Mouse (Mus musculus) limb, embryonic 13.5 days (tissue): ENCODE measurements around the gene Htt. TPM values are rescaled to one million over a fixed set of nuclear protein-coding genes. Genes with fewer than 3 reads are reported as not detected.
"Not testable (repeated sequence)": the region's sequence is repeated elsewhere in the genome, so short reads cannot be mapped to it uniquely, and the experiment has no call there.

Experiments used
- ATAC-seq: fragments of 200-750 bp; cut with Nextera tagmentation; 2 replicates; pipeline ENCODE4 v1.8.0; 2017; ENCODE audit warnings: low read depth, moderate number of reproducible peaks, moderate TSS enrichment; ENCODE audit not compliant: low FRiP score
- H3K27ac ChIP-seq: fragments of 300-500 bp; sonication (generic); 2 replicates; pipeline ENCODE4 v1.5.1; 2015; ENCODE audit warnings: inconsistent platforms, mild to moderate bottlenecking, moderate library complexity
- H3K27me3 ChIP-seq: fragments of 300-500 bp; sonication (generic); 2 replicates; pipeline ENCODE4 v1.6.1; 2015; ENCODE audit warnings: mild to moderate bottlenecking, inconsistent platforms
- H3K36me3 ChIP-seq: fragments of 300-500 bp; sonication (generic); 2 replicates; pipeline ENCODE4 v1.6.1; 2015; ENCODE audit warnings: inconsistent platforms, mild to moderate bottlenecking, moderate library complexity
- H3K4me1 ChIP-seq: fragments of 300-500 bp; sonication (generic); 2 replicates; pipeline ENCODE4 v1.6.1; 2015; ENCODE audit warnings: inconsistent platforms
- H3K4me2 ChIP-seq: fragments of 300-500 bp; sonication (generic); replicated peaks from 2 replicates; pipeline ENCODE4 v1.6.1; 2015; ENCODE audit warnings: inconsistent platforms, mild to moderate bottlenecking, moderate library complexity
- H3K4me3 ChIP-seq: fragments of 300-500 bp; sonication (generic); 2 replicates; pipeline ENCODE4 v1.5.1; 2015; ENCODE audit warnings: moderate library complexity, mild to moderate bottlenecking, inconsistent platforms
- H3K9ac ChIP-seq: fragments of 300-500 bp; sonication (generic); 2 replicates; pipeline ENCODE4 v1.6.1; 2015; ENCODE audit warnings: mild to moderate bottlenecking, inconsistent platforms
- H3K9me3 ChIP-seq: fragments of 300-500 bp; sonication (generic); 2 replicates; pipeline ENCODE4 v1.6.1; 2016; ENCODE audit warnings: inconsistent platforms
- WGBS: fragments of 180-500 bp; shearing (Covaris S2); methylation state at CpG from one replicate; pipeline ENCODE4 v1.1.7; 2015; 5-methylcytosine and 5-hydroxymethylcytosine counted together
- polyA plus RNA-seq: library from polyadenylated mRNA; unstranded; fragments of >200 nt; fragmentation: Nextera tagmentation; extraction: Ambion mirVana; gene quantifications from 2 replicates; pipeline ENCODE4 v1.2.1, GENCODE M21; 2015

The Htt gene
- 14.2 and 15.2 TPM in 2 replicates for polyA plus RNA-seq

DNA sequence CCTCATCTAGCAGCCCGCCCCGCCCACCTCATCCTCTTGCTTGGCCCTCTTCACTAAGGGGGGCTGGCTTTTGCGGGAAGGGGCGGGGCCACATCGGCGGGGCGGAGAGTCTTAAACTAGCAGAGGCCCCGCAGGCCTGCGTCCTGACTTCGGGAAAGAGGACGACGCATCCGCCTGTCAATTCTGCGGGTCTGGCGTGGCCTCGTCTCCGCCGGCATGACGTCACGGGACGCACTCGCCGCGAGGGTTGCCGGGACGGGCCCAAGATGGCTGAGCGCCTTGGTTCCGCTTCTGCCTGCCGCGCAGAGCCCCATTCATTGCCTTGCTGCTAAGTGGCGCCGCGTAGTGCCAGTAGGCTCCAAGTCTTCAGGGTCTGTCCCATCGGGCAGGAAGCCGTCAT lies at the start of gene Htt:
TSS of gene Htt (plus strand) at position 232 of the 400 bp plus-strand sequence.
- Histone ChIP-seq H3K27ac (peak within 1 kb of the TSS; percentile 90), H3K27me3 (no peaks in the 10 kb centered on the region), H3K4me3 (peak within 1 kb of the TSS; percentile 99), H3K36me3 (no peaks in the 10 kb centered on the region), H3K4me2 (peak within 1 kb of the TSS; percentile 90), H3K9me3 (no peaks in the 10 kb centered on the region), H3K9ac (peak within 1 kb of the TSS; percentile 95), H3K4me1 (peaks cover 14% of the 10 kb centered on the region)
- under 1% methylated on average over 35 of the region's 35 CpGs for WGBS
- peak; percentile 98 for ATAC-seq

DNA sequence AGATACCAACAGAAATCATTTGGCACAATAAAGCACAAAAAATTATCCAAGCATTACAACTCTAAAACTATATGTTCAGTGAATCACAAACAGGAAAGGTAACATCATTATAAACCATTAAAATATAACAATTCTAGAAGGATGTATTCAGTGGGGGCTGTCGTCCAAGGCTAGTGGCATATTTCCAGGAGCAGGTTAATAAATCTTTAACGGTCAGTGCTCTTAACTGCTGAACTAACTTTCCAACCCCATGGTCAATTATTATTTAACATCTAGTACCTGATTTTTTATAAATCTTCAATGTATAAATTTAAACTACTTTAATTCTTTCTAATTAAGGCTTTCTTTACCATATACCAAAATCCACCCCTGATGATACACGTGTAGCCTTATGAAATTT lies 47.2 kb upstream of the Htt start:
- H3K4me1 ChIP-seq, H3K4me2 ChIP-seq, H3K9ac ChIP-seq, H3K27me3 ChIP-seq, H3K4me3 ChIP-seq, H3K27ac ChIP-seq, H3K36me3 ChIP-seq, ATAC-seq, H3K9me3 ChIP-seq: not testable (repeated sequence)
- 61% methylated on average over 3 of the region's 3 CpGs for WGBS

- Histone ChIP-seq H3K9ac (no peak overlapping the region), H3K36me3 (no peaks in the 10 kb centered on the region), H3K27ac (no peak overlapping the region), H3K4me1 (no peaks in the 10 kb centered on the region), H3K27me3 (no peaks in the 10 kb centered on the region), H3K4me3 (no peak overlapping the region), H3K9me3 (no peaks in the 10 kb centered on the region), H3K4me2 (no peak overlapping the region)
- ATAC-seq: no peak
- 81% methylated on average over 5 of the region's 5 CpGs for WGBS
Measured at GRCm38 (mm10) chr5:34714816-34715215, 46.7 kb upstream of the Htt start.

- Histone ChIP-seq H3K9me3 (no peaks in the 10 kb centered on the region), H3K4me1 (no peaks in the 10 kb centered on the region), H3K4me3 (no peak overlapping the region), H3K4me2 (no peak overlapping the region), H3K9ac (no peak overlapping the region), H3K27ac (no peak overlapping the region), H3K36me3 (no peaks in the 10 kb centered on the region), H3K27me3 (no peaks in the 10 kb centered on the region)
- ATAC-seq: no peak
Measured at GRCm38 (mm10) chr5:34729141-34729540, 32.4 kb upstream of the Htt start.

GRCm38 (mm10) chr5:34730255-34730654 lies 31.3 kb upstream of the Htt start:
- Histone ChIP-seq H3K27ac (no peak overlapping the region), H3K9ac (no peak overlapping the region), H3K4me3 (no peak overlapping the region), H3K36me3 (no peaks in the 10 kb centered on the region), H3K4me1 (no peaks in the 10 kb centered on the region), H3K27me3 (no peaks in the 10 kb centered on the region), H3K9me3 (no peaks in the 10 kb centered on the region), H3K4me2 (no peak overlapping the region)
- WGBS: 62% methylated on average over 1 of the region's 1 CpGs
- ATAC-seq: no peak

DNA sequence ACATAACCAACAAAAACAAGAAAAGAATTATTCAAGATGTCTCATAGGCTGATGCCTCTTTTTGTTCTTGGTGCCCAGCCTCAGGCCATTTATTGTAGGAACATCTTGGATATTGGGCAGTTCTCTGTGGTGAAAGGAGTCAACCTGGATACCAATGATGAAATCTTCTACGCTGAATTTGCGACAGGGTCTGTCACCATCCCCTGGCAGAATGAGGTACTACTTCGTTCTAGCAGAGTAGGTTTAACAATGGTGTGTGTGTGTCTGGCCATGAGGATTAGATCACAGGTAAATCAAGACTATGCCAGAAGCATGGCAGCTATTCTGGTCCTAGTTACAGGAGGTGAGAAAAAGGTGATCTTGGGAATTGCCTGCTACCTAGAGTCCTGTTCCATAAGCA lies 10.1 kb upstream of the Htt start:
- Histone ChIP-seq H3K4me3 (no peak overlapping the region), H3K4me2 (no peak overlapping the region), H3K4me1 (no peaks in the 10 kb centered on the region), H3K27me3 (no peaks in the 10 kb centered on the region), H3K9ac (no peak overlapping the region), H3K36me3 (no peaks in the 10 kb centered on the region), H3K27ac (no peak overlapping the region), H3K9me3 (no peaks in the 10 kb centered on the region)
- ATAC-seq: no peak
- 61% methylated on average over 3 of the region's 3 CpGs for WGBS

GRCm38 (mm10) chr5:34758762-34759161 lies 2.8 kb upstream of the Htt start:
- H3K9me3 ChIP-seq: no peaks in the 10 kb centered on the region
- H3K27me3 ChIP-seq: no peaks in the 10 kb centered on the region
- H3K9ac ChIP-seq: no peak overlapping the region
- WGBS: 62% methylated on average over 1 of the region's 1 CpGs
- no peak overlapping the region for H3K27ac ChIP-seq
- H3K4me1 ChIP-seq: peaks cover 14% of the 10 kb centered on the region
- no peak for ATAC-seq
- H3K4me2 ChIP-seq: no peak overlapping the region
- H3K36me3 ChIP-seq: no peaks in the 10 kb centered on the region
- H3K4me3 ChIP-seq: no peak overlapping the region

GRCm38 (mm10) chr5:34760850-34761508 lies 561 bp upstream of the Htt start:
- no peaks in the 10 kb centered on the region for H3K27me3 ChIP-seq
- no peaks in the 10 kb centered on the region for H3K36me3 ChIP-seq
- H3K9ac ChIP-seq: peak overlapping the region; percentile 95
- H3K4me2 ChIP-seq: peak overlapping the region; percentile 90
- ATAC-seq: peak; percentile 66
- no peaks in the 10 kb centered on the region for H3K9me3 ChIP-seq
- peaks cover 14% of the 10 kb centered on the region for H3K4me1 ChIP-seq
- 1% methylated on average over 19 of the region's 19 CpGs for WGBS
- H3K27ac ChIP-seq: peak overlapping the region; percentile 64
- peak overlapping the region; percentile 99 for H3K4me3 ChIP-seq

DNA sequence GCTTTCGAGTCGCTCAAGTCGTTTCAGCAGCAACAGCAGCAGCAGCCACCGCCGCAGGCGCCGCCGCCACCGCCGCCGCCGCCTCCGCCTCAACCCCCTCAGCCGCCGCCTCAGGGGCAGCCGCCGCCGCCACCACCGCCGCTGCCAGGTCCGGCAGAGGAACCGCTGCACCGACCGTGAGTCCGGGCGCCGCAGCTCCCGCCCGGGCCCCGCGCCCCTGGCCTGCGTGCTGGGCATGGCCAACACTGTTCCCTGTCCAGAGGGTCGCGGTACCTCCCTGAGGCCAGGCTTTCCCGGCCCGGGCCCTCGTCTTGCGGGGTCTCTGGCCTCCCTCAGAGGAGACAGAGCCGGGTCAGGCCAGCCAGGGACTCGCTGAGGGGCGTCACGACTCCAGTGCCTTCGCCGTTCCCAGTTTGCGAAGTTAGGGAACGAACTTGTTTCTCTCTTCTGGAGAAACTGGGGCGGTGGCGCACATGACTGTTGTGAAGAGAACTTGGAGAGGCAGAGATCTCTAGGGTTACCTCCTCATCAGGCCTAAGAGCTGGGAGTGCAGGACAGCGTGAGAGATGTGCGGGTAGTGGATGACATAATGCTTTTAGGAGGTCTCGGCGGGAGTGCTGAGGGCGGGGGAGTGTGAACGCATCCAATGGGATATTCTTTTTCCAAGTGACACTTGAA lies 533 bp downstream of the Htt start:
- Histone ChIP-seq H3K4me2 (peak overlapping the region; percentile 90), H3K9ac (peak overlapping the region; percentile 95), H3K9me3 (no peaks in the 10 kb centered on the region), H3K4me1 (peaks cover 14% of the 10 kb centered on the region), H3K27ac (peak overlapping the region; percentile 90), H3K36me3 (no peaks in the 10 kb centered on the region), H3K4me3 (peak overlapping the region; percentile 99), H3K27me3 (no peaks in the 10 kb centered on the region)
- whole genome bisulfite sequencing: under 1% methylated on average over 50 of the region's 54 CpGs
- ATAC-seq: peak; percentile 30; the same call in 1 of the 2 replicates

DNA sequence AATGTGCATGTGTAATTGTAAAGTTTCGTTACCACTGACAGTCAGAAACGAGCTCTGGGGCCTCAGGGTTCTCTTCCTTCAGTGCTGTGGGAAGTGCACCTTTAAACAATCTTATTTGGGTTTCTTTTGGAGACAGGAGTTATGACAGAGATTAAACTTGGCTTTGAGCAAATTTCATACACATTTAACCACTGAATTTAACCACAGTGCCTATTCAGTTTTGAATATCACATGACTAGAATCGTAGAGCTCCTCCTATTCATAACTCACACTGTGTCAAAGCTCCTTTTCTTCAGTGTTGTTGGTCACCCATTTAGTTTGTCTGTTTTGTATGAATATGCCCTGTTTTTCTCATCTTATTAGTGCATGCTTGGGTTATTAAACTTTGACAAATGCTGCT lies 10.3 kb downstream of the Htt start:
- no peak overlapping the region for H3K27ac ChIP-seq
- H3K36me3 ChIP-seq: no peaks in the 10 kb centered on the region
- WGBS: 88% methylated on average over 3 of the region's 3 CpGs
- H3K4me1 ChIP-seq: peaks cover 10% of the 10 kb centered on the region; the same call in 1 of the 2 replicates
- H3K9me3 ChIP-seq: no peaks in the 10 kb centered on the region
- H3K4me3 ChIP-seq: no peak overlapping the region
- no peak overlapping the region for H3K9ac ChIP-seq
- no peak overlapping the region for H3K4me2 ChIP-seq
- H3K27me3 ChIP-seq: no peaks in the 10 kb centered on the region
- no peak for ATAC-seq

DNA sequence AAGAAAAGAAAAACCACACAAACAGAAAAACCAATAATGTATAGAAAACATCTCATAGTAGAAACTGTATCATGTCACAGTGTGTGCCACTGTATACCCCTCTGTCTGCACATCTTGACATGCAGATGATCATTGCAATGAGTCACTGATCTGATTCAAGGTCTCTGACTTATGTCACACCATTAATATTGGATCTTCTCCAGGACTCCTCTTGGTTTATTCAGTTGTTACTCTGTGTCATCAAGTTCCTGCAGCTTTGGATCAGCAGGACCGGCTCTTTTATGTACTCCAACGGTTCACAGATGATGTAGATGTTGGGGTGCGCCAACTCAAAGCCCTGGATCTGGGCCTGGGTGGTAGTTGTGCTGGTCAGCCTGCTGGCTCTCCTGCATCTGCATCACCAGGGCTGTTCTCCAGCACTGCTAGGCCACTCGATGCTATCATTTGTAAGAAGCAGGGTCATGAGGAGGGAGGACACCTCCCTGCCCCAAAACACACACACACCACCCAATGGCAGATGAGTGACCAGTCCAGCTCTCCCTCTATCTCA lies 11.2 kb downstream of the Htt start:
- ATAC-seq: no peak
- no peak overlapping the region for H3K9ac ChIP-seq
- no peak overlapping the region for H3K4me2 ChIP-seq
- no peak overlapping the region for H3K4me3 ChIP-seq
- no peak overlapping the region for H3K27ac ChIP-seq
- 88% methylated on average over 4 of the region's 4 CpGs for whole genome bisulfite sequencing
- H3K4me1 ChIP-seq: peaks cover 8% of the 10 kb centered on the region; the same call in 1 of the 2 replicates
- H3K9me3 ChIP-seq: no peaks in the 10 kb centered on the region
- H3K27me3 ChIP-seq: no peaks in the 10 kb centered on the region
- no peaks in the 10 kb centered on the region for H3K36me3 ChIP-seq

DNA sequence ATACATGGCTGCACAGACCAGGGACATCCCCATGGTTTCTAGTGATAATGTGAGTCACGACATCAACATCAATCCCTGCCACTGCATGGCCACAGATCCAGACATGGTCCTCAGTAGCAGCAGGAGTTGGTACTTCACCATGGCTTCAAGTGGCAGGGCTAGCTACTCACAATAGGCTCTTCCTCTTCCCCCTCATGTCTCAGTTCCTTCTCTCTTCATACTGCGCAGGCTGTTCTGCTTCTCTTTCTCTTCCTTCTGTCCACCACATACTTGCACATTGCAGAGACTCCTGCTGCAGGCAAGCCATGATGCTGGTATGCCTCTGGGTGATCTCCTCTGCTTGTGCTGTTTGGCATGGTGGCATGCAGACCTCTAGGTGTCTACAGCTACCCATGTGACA lies 11.9 kb downstream of the Htt start:
- H3K4me1 ChIP-seq: peaks cover 2% of the 10 kb centered on the region; the same call in 1 of the 2 replicates
- no peak overlapping the region for H3K27ac ChIP-seq
- no peaks in the 10 kb centered on the region for H3K27me3 ChIP-seq
- no peak overlapping the region for H3K4me3 ChIP-seq
- H3K9me3 ChIP-seq: no peaks in the 10 kb centered on the region
- ATAC-seq: no peak
- H3K36me3 ChIP-seq: no peaks in the 10 kb centered on the region
- H3K4me2 ChIP-seq: no peak overlapping the region
- WGBS: 91% methylated on average over 2 of the region's 2 CpGs
- no peak overlapping the region for H3K9ac ChIP-seq
